Mouse (Mus musculus) monocyte, adult 5-6 weeks (primary cell): ENCODE measurements around the gene Pdlim4. TPM values are rescaled to one million over a fixed set of nuclear protein-coding genes. Genes with fewer than 3 reads are reported as not detected.
"Not testable (repeated sequence)": the region's sequence is repeated elsewhere in the genome, so short reads cannot be mapped to it uniquely, and the experiment has no call there.

Source experiments
- ATAC-seq: fragments of 153-309, 156-312 bp; replicated peaks from 2 replicates; pipeline ENCODE4 v1.8.0; 2017; ENCODE audit warnings: mild to moderate bottlenecking; ENCODE audit not compliant: low TSS enrichment, insufficient number of reproducible peaks, severe bottlenecking, poor library complexity, low FRiP score
- total RNA-seq: library from RNA; stranded (forward); fragments of 200-1000, 200-491, 200-594 nt; gene quantifications from 3 replicates; pipeline ENCODE4 v1.2.3, GENCODE M21; 2017

The Pdlim4 gene
- total RNA-seq, 1 experiment from 2014 or later, result 0.29 TPM

GRCm38 (mm10) chr11:54065106-54065914 is 3.5 kb downstream of the Pdlim4 start:
- no peak for ATAC-seq

- no peak for ATAC-seq
Measured at GRCm38 (mm10) chr11:54064412-54064978, 4.3 kb downstream of the Pdlim4 start.

GRCm38 (mm10) chr11:54063472-54063775 is 5.4 kb downstream of the Pdlim4 start:
- no peak for ATAC-seq

- ATAC-seq, result no peak
Measured at GRCm38 (mm10) chr11:54062753-54063471, 5.9 kb downstream of the Pdlim4 start.

- ATAC-seq, result no peak
Measured at GRCm38 (mm10) chr11:54062086-54062752, 6.6 kb downstream of the Pdlim4 start.

- ATAC-seq, result no peak
Measured at GRCm38 (mm10) chr11:54060316-54060715, 8.5 kb downstream of the Pdlim4 start.

GRCm38 (mm10) chr11:54059526-54059925 is 9.3 kb downstream of the Pdlim4 start:
- no peak for ATAC-seq

GRCm38 (mm10) chr11:54058643-54059042 is 10.2 kb downstream of the Pdlim4 start:
- ATAC-seq, result no peak

GRCm38 (mm10) chr11:54058056-54058617 is 10.7 kb downstream of the Pdlim4 start:
- ATAC-seq, result no peak

- no peak for ATAC-seq
Measured at GRCm38 (mm10) chr11:54057428-54057827, 11.4 kb downstream of the Pdlim4 start.

- no peak for ATAC-seq
Measured at GRCm38 (mm10) chr11:54056132-54056531, 12.7 kb downstream of the Pdlim4 start.

GRCm38 (mm10) chr11:54054257-54054656 is 14.6 kb downstream of the Pdlim4 start:
- ATAC-seq, result 0 out of 2 replicates have a peak, but pooled peaks have one; percentile 38

- ATAC-seq, result no peak
Measured at GRCm38 (mm10) chr11:54053090-54053489, 15.7 kb downstream of the Pdlim4 start.

GRCm38 (mm10) chr11:54052128-54052527 is 16.7 kb downstream of the Pdlim4 start:
- no peak for ATAC-seq

GRCm38 (mm10) chr11:54051161-54051560 is 17.7 kb downstream of the Pdlim4 start:
- no peak for ATAC-seq

GRCm38 (mm10) chr11:54050205-54050604 is 18.6 kb downstream of the Pdlim4 start:
- no peak for ATAC-seq

- no peak for ATAC-seq
Measured at GRCm38 (mm10) chr11:54040676-54041075, 28.1 kb downstream of the Pdlim4 start.

- not testable (repeated sequence) for ATAC-seq
Measured at GRCm38 (mm10) chr11:54032872-54033271, 35.9 kb downstream of the Pdlim4 start.

- peak; percentile 23; the same call in 1 of the 2 replicates for ATAC-seq
Measured at GRCm38 (mm10) chr11:54028997-54029396, 39.8 kb downstream of the Pdlim4 start.
